Mouse (Mus musculus) spleen, adult 2 months (tissue): ENCODE data around the gene Cxcl17. TPM values are rescaled to one million over a fixed set of nuclear protein-coding genes. Genes with fewer than 3 reads are reported as not detected.
A peak's percentile ranks its signal among the peaks of the same experiment; 100 is the strongest.

Experiments
- DNase-seq, 2 experiments: peaks; one replicate each; pipeline versions ENCODE4 v3.0.0 to v3.0.0-alpha.2; 2012 to 2021; ENCODE audit warnings: low spot score in 2 of 2, low read depth in 1 of 2
- H3K27ac ChIP-seq: fragments of 200-500 bp; 2 replicates; pipeline ENCODE4 v1.5.1; 2012; ENCODE audit warnings: low read length, inconsistent platforms; ENCODE audit not compliant: insufficient read depth
- H3K27me3 ChIP-seq: fragments of 200-500 bp; 2 replicates; pipeline ENCODE4 v1.6.1; 2012; ENCODE audit warnings: mild to moderate bottlenecking, moderate library complexity, low read length, inconsistent platforms; ENCODE audit not compliant: control insufficient read depth, insufficient read depth
- H3K36me3 ChIP-seq: fragments of 200-500 bp; 2 replicates; pipeline ENCODE4 v1.6.1; 2012; ENCODE audit warnings: mild to moderate bottlenecking, low read length, inconsistent platforms; ENCODE audit not compliant: control insufficient read depth, insufficient read depth
- H3K4me1 ChIP-seq: fragments of 200-500 bp; 2 replicates; pipeline ENCODE4 v1.6.1; 2011; ENCODE audit warnings: inconsistent platforms; ENCODE audit not compliant: control insufficient read depth, insufficient read depth, insufficient read length
- H3K4me3 ChIP-seq: fragments of 200-500 bp; 2 replicates; pipeline ENCODE4 v1.5.1; 2011; ENCODE audit warnings: mild to moderate bottlenecking, inconsistent platforms; ENCODE audit not compliant: insufficient read depth, insufficient read length; ENCODE audit errors: extremely low read depth
- CTCF ChIP-seq: fragments of 200-500 bp; IDR thresholded peaks from 2 replicates; pipeline ENCODE4 v1.5.1; 2011; ENCODE audit warnings: mild to moderate bottlenecking, inconsistent platforms; ENCODE audit not compliant: insufficient read depth, insufficient read length, insufficient replicate concordance; ENCODE audit errors: extremely low read depth
- POLR2A ChIP-seq: fragments of 200-500 bp; IDR thresholded peaks from 2 replicates; pipeline ENCODE4 v1.6.1; 2011; ENCODE audit warnings: low read depth, low read length, inconsistent platforms
- WGBS: fragments of 180-500 bp; shearing (Covaris S2); methylation state at CpG from one replicate; pipeline ENCODE4 v1.1.7; 2018; 5-methylcytosine and 5-hydroxymethylcytosine counted together
- polyA plus RNA-seq: library from polyadenylated mRNA; depleted of rRNA; stranded (reverse); fragments of >200 nt; gene quantifications from 2 replicates; pipeline ENCODE4 v1.2.3, GENCODE M21; 2012

Gene Cxcl17
- polyA plus RNA-seq, 1 experiment: not detected

DNA sequence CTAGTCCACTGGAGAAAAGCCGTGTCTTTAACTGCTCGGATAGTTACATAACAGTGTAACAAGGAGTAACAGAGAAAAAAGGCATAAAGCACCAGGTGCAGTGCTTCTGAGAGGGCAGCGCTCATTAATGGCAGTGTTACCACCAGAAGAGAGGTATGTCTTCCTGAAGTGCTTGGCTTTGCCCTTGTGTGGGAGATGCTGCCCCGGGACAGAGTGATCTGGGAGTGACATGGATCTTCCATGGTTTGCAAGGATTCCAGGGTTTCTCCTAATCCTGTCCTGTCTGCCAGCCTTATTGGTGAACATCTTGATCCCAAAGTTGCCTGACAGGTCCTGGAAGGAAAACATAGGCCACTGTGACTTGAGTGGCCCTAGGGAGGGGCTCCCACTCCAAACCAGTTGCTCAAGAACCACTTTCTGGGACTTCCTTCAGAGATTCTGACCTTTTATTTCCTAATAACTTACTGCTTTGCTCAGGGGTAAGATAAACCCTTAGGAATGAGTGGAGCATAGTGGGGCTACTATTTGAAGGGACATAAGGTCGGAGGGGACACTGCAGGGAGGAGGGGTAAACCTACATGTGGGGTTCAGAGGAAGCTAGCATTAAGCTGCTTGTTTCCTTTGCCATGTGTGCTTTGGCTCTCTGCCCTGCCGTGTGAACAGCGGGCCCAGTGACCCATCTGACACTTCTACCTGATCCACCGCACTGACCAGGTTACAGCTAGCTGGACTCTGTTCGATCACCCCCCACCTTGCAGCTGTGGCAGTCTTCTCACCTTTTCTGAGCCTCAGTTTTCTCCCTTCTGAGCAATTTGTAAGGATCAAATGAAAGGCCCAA lies 27.5 kb upstream of the Cxcl17 start:
- Histone ChIP-seq H3K4me1 (peaks cover 28% of the 10 kb centered on the region), H3K27ac (no peak overlapping the region), H3K4me3 (no peak overlapping the region), H3K27me3 (no peaks in the 10 kb centered on the region), H3K36me3 (no peaks in the 10 kb centered on the region)
- TF ChIP-seq POLR2A (no peak), CTCF (no peak)
- WGBS: 80% methylated on average over 9 of the region's 9 CpGs
- no peak for DNase-seq

DNA sequence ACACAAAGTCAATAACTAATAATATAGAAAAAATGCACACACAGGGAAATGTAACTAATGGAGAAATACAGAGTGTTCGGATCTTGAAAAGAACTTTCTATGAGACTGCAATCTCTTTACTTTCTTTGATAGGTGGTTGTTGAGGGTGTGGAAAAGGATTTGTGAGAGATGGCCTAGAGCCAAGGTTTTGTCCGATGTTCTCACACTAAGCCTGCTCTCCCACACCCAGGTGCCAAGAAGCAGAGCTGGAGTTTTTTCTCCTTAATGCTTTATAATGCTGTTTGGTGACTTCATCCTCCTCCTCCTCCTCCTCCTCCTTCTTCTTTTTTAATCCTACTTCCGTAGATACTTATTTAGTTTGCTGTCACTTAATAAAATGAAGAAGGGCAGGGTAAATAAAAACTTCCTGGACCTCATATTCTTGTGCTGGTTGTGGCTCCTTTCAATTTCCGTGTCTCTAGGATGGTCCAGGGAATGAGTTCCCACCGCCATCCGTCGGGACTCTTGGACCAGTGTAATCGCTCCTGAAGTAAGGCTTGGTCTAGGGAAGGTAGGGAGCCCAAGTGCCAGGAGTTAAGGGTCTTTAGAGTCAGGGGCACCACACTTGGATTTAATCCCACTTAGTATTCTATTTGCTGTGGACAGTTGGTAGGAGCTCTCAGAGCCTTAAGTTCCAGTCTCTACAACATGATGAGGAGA lies 26.6 kb upstream of the Cxcl17 start:
- no peak overlapping the region for H3K4me3 ChIP-seq
- H3K27me3 ChIP-seq: no peaks in the 10 kb centered on the region
- H3K36me3 ChIP-seq: no peaks in the 10 kb centered on the region
- H3K4me1 ChIP-seq: peaks cover 37% of the 10 kb centered on the region
- TF ChIP-seq POLR2A (no peak), CTCF (no peak)
- no peak overlapping the region for H3K27ac ChIP-seq
- WGBS: 85% methylated on average over 8 of the region's 8 CpGs
- DNase-seq: no peak

DNA sequence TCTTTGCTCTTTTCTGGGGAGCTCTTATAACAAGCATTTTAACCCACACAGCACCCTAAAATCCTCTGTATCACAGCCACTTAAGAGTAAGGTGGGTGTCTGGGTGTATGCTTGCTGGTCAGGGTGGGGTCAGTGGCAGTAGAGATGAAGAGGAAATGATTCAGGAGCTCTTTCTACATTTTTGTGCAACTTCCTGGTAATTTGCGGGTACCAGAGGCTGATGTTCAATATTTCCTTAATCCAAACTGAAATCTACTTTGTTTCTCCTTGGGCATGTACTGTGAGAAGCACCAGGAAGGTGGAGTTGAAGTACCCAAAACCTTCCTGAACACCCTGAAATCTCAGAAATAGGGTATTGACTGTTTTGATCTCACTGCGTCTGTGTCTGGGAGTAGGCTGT lies 24.0 kb upstream of the Cxcl17 start:
- Histone ChIP-seq H3K27ac (peak overlapping the region; percentile 83), H3K4me1 (peaks cover 54% of the 10 kb centered on the region)

DNA sequence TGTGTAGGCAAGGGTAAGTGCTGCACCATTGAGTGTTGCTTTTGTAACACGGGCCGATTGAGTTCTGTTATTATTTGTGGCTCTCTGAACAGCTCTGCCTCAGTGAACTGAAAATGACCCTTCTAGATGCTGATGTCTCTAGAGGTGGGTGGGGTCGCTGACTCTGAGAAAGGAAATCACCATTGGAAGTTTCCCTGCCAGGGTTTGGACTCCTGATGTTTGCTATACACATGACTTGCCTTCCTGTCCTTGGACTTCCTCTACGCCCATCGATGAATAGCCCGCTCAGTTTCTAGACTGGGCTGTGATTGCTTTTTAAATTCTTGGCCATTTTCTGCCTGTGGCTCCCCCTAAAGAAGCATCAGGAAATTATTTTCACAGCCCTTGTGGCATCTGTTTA lies 23.5 kb upstream of the Cxcl17 start:
- Histone ChIP-seq H3K27me3 (no peaks in the 10 kb centered on the region), H3K27ac (peak overlapping the region; percentile 83), H3K4me1 (peaks cover 54% of the 10 kb centered on the region), H3K4me3 (no peak overlapping the region), H3K36me3 (no peaks in the 10 kb centered on the region)
- DNase-seq: no peak
- 41% methylated on average over 6 of the region's 6 CpGs for WGBS
- TF ChIP-seq POLR2A (no peak), CTCF (no peak)

More for the DNA sequence above, 24.0 kb upstream of the Cxcl17 start:
- no peak overlapping the region for H3K4me3 ChIP-seq
- DNase-seq: no peak
- no peaks in the 10 kb centered on the region for H3K27me3 ChIP-seq
- TF ChIP-seq CTCF (no peak), POLR2A (no peak)
- H3K36me3 ChIP-seq: no peaks in the 10 kb centered on the region
- 52% methylated on average over 2 of the region's 2 CpGs for WGBS

DNA sequence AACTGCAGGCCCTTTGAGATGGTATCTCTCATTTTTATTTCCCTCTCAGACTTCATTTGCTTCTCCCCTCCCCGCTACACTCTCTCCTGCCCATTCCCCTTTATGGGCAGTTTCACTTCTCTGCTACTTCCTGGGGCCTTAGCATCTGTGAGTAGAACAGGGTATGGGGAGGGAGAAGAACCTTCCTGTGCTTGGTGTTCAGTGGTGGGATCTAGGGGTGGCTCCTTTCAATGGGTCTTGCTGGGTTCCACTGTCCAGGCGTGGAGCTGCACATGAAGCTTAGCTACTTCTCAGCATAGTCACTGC lies 22.8 kb upstream of the Cxcl17 start:
- Histone ChIP-seq H3K4me1 (peaks cover 50% of the 10 kb centered on the region), H3K27me3 (no peaks in the 10 kb centered on the region), H3K4me3 (peak overlapping the region; percentile 1; the same call in 1 of the 2 replicates), H3K27ac (peak overlapping the region; percentile 83), H3K36me3 (no peaks in the 10 kb centered on the region)
- 39% methylated on average over 2 of the region's 2 CpGs for WGBS
- peak in 1 of 2 experiments; percentile 54 for DNase-seq
- no peak for TF ChIP-seq CTCF
- peak; percentile 9; the same call in 1 of the 2 replicates for TF ChIP-seq POLR2A

DNA sequence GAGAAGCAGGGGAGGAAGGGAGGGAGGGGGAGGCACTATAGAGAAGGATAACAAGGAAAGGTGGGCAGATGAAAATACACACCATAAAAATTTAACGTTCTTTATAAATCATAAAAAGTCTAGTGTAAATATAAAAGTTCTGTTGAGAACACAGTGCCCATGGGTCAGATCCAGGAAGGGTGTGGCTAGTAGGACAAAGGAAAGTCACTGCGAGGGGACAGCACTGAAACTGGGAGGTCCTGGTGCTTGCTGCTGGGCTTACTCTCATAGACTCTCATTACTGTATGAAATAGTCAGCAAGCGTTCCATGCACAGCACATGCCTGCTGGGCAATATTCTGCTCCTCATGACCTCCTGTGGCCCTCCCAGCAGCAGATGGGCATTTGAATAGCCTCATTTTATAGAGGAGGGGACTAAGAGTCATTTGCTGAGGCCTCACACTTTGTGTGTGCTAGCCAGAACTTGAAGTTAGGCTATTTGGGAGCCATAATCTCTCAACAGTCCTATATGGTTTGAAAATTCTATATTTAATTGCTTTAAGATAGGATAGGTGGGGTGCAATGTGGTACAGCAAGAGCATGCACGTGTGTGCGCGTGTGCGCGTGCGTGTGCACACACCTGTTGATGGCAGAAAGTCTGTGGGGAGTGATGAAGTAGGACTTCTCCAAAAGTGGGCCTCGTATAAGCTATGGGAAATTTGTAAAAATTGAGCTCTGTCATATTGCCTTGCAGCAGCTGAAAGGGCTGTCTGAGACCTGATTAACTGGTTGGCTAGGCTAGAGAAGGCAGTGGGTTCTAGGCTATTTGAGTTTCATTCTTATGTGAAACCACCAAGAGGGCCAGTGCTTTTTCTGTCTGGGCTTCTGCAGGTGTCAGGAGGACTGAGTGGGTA lies 22.2 kb upstream of the Cxcl17 start:
- Histone ChIP-seq H3K27me3 (no peaks in the 10 kb centered on the region), H3K4me3 (no peak overlapping the region), H3K4me1 (peaks cover 50% of the 10 kb centered on the region), H3K27ac (peak overlapping the region; percentile 81), H3K36me3 (no peaks in the 10 kb centered on the region)
- 56% methylated on average over 10 of the region's 10 CpGs for WGBS
- no peak for DNase-seq
- no peak for TF ChIP-seq CTCF
